Mouse (Mus musculus) embryonic fibroblast, embryonic 13.5 days (primary cell): ENCODE data around the gene Hivep3. TPM values are rescaled to one million over a fixed set of nuclear protein-coding genes. Genes with fewer than 3 reads are reported as not detected.

Experiments used
- H3K27ac ChIP-seq: 2 replicates; pipeline ENCODE4 v1.5.1; 2012; ENCODE audit warnings: low read length, control low read depth, inconsistent platforms; ENCODE audit not compliant: insufficient read depth
- H3K4me1 ChIP-seq: 2 replicates; pipeline ENCODE4 v1.6.1; 2011; ENCODE audit warnings: low read length; ENCODE audit not compliant: control insufficient read depth, insufficient read depth
- H3K4me3 ChIP-seq: 2 replicates; pipeline ENCODE4 v1.5.1; 2011; ENCODE audit warnings: mild to moderate bottlenecking, control low read depth, low read length; ENCODE audit not compliant: insufficient read depth
- CTCF ChIP-seq: IDR thresholded peaks from 2 replicates; pipeline ENCODE4 v1.5.1; 2011; ENCODE audit warnings: mild to moderate bottlenecking, control low read depth, low read length, moderate library complexity, borderline replicate concordance; ENCODE audit not compliant: insufficient read depth
- POLR2A ChIP-seq: IDR thresholded peaks from 2 replicates; pipeline ENCODE4 v1.6.1; 2011; ENCODE audit warnings: low read depth, mild to moderate bottlenecking, control low read depth, low read length, moderate library complexity
- polyA plus RNA-seq: library from polyadenylated mRNA; stranded (reverse); fragments of >200 nt; gene quantifications from 2 replicates; pipeline ENCODE4 v1.2.4, GENCODE M21; 2011; ENCODE audit warnings: low read depth; ENCODE audit not compliant: missing spikeins, insufficient read length

The Hivep3 gene
- polyA plus RNA-seq, 1 experiment, result 3.8 TPM

DNA sequence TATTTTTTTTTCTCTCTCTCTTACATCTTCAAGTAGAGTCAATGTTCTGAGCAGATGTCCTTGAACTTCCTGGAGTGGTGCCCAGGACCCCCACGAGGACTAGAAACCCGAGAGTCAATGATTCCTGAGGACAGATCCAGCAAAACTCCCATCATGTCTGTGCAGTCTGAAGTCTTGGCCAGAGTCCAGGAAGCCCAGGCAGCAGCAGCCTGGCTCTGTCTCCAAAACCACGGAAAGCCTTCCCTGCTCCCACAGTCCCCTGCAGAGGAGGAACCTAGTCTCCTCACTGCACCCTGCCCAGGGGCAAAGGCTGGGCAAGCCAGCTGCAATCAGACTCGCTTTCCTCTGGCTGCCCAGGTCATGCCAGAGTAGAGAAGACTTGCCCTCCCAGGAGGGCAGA, 234.5 kb downstream of the Hivep3 start:
- no peak overlapping the region for H3K27ac ChIP-seq
- H3K4me3 ChIP-seq, result no peak overlapping the region
- TF ChIP-seq CTCF (no peak), POLR2A (no peak)
- no peaks in the 10 kb centered on the region for H3K4me1 ChIP-seq

- no peak for TF ChIP-seq CTCF
- Histone ChIP-seq H3K4me1 (no peaks in the 10 kb centered on the region), H3K27ac (no peak overlapping the region), H3K4me3 (no peak overlapping the region)
Measured at GRCm38 (mm10) chr4:119968887-119969286, 235.3 kb downstream of the Hivep3 start.

GRCm38 (mm10) chr4:119970166-119970565, 236.6 kb downstream of the Hivep3 start:
- TF ChIP-seq POLR2A (no peak), CTCF (no peak)
- Histone ChIP-seq H3K27ac (no peak overlapping the region), H3K4me1 (no peaks in the 10 kb centered on the region), H3K4me3 (no peak overlapping the region)

DNA sequence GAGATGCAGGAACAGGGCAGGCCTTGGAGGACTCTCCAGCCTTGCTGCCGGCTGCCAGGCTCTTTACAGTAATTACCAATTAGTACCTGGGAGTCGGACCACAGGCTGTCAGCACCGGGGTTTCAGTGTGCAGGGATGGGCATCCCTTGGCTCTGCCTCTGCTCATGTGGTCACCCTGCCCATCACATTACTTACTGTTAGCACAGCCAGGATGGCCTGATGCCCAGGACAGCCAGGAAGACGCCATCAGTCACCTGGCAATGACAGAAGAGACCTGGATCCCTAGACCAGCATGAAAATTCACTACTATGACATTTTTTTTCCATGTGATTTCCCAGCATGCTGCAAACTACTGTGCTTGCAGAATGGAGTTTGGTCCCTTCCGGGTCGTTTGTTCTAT, 238.8 kb downstream of the Hivep3 start:
- no peak overlapping the region for H3K27ac ChIP-seq
- no peaks in the 10 kb centered on the region for H3K4me1 ChIP-seq
- no peak overlapping the region for H3K4me3 ChIP-seq
- TF ChIP-seq CTCF (no peak), POLR2A (no peak)

DNA sequence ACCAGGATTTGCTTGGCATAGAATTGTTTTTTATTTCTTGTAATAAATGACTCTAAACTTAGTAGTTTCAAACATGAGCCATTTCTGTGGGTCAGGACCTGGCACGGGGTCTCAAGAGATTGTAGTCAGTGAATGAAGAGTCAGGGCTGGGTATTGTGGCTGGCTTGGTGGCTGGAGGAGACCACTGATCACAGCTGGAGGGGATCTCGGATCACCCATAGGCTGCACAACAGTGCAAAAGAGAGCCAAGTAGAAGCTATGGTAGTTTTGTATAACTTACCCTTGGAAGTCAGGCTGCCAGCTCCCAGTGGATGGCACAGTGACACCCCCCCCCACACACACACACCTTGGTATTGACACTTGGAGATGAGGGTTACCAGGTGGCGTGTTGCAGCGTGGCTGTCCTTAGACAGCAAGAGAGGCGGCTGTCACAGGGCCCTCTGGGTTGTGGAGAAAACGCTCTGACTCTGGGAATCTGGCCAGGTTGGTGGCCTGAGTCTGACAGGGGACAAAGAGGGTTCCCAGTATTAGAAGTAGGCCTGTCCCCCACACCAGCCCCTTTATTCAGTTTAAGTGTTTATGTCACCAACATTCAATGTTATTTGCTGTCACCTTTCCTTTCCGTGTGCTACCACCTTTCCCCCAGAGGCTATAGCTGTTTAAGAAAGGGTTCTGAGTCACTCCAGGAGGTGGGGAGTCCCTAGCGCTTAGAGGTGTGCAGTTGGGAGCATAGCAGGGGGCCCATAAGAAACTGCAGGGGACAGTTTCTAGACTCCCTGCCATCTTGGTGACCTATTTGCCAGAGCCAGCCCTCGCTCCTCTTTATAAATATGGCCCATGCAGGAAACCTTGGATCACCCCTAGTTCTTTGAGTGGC, 240.4 kb downstream of the Hivep3 start:
- H3K4me1 ChIP-seq, result no peaks in the 10 kb centered on the region
- no peak overlapping the region for H3K27ac ChIP-seq
- no peak overlapping the region for H3K4me3 ChIP-seq
- no peak for TF ChIP-seq POLR2A
- TF ChIP-seq CTCF, result no peak

- Histone ChIP-seq H3K4me3 (no peak overlapping the region), H3K4me1 (no peaks in the 10 kb centered on the region), H3K27ac (no peak overlapping the region)
- TF ChIP-seq CTCF (no peak), POLR2A (no peak)
Measured at GRCm38 (mm10) chr4:119975242-119975641, 241.7 kb downstream of the Hivep3 start.

- no peak for TF ChIP-seq POLR2A
- no peak for TF ChIP-seq CTCF
- Histone ChIP-seq H3K4me3 (no peak overlapping the region), H3K27ac (no peak overlapping the region), H3K4me1 (no peaks in the 10 kb centered on the region)
Measured at GRCm38 (mm10) chr4:119975822-119976221, 242.2 kb downstream of the Hivep3 start.

DNA sequence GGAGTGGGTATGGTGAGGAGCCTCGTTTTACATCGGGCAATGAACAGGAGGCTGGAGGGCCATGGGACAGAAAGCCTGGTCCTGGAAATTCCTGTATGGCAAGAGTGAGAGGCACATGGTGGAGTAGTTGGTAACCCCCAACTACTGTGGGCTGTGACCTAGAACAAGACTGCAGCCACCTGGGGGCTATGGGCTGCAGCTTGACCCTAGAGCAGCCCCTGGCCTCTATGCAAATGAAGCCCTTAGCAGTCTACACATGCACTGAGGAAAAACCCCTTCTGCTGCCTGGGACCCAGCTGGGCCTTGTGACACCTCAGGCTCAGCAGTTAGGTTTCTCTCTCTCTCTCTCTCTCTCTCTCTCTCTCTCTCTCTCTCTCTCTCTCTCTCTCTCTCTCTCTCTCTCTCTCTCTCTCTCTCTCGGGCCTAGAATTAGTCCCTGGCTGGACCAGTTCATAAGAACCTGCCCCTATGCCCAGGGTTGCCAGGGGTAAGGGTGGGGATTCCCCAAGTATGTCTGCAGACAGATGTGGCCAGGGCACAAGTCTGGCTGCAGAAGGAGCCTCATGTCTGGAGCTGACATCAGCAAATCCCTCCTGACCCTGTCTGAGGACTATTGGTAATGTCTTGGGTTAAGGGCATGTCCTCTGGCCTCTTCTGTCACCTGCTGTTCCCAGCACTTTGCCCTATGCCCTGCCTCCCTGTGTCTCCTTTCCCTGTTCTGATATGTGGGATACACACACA, 243.0 kb downstream of the Hivep3 start:
- Histone ChIP-seq H3K4me1 (no peaks in the 10 kb centered on the region), H3K4me3 (no peak overlapping the region), H3K27ac (no peak overlapping the region)
- no peak for TF ChIP-seq POLR2A

GRCm38 (mm10) chr4:119977817-119978491, 244.4 kb downstream of the Hivep3 start:
- Histone ChIP-seq H3K4me1 (no peaks in the 10 kb centered on the region), H3K27ac (no peak overlapping the region), H3K4me3 (no peak overlapping the region)
- TF ChIP-seq CTCF, result no peak
- no peak for TF ChIP-seq POLR2A
